Mouse (Mus musculus) heart, adult 18-20 months (tissue): ENCODE results near the gene Borcs8. TPM values are rescaled to one million over a fixed set of nuclear protein-coding genes. Genes with fewer than 3 reads are reported as not detected.

Source experiments
- DNase-seq, 2 experiments: peaks; one replicate each; pipeline ENCODE4 v3.0.0; 2021 to 2022; ENCODE audit warnings: mixed read lengths in 1 of 2
- long read RNA-seq, 2 experiments: library from polyadenylated mRNA; stranded (forward); transcript quantifications; one replicate each; pipeline ENCODE4 v2.0.0; 2021
- total RNA-seq, 2 experiments: library from RNA; stranded (reverse); gene quantifications; 2 replicates each; pipeline ENCODE4 v1.2.3; 2021

Gene Borcs8
- total RNA-seq = 10 to 100 TPM; 17.6 to 28.5 TPM
- long read RNA-seq, experiment 1, transcript Borcs8-201 (6 exons, 810 nt) = major isoform, 6 of 18 reads
- long read RNA-seq, experiment 1, partial matches to known transcripts = 6 of 18 reads
- long read RNA-seq, experiment 1, other reads (novel, unspliced or antisense) = 5 of 18 reads
- long read RNA-seq, experiment 2, transcript Borcs8-201 (6 exons, 810 nt) = major isoform, 10 of 17 reads
- long read RNA-seq, experiment 2, partial matches to known transcripts = 3 of 17 reads
- long read RNA-seq, experiment 2, other reads (novel, unspliced or antisense) = 1 of 17 reads

DNA sequence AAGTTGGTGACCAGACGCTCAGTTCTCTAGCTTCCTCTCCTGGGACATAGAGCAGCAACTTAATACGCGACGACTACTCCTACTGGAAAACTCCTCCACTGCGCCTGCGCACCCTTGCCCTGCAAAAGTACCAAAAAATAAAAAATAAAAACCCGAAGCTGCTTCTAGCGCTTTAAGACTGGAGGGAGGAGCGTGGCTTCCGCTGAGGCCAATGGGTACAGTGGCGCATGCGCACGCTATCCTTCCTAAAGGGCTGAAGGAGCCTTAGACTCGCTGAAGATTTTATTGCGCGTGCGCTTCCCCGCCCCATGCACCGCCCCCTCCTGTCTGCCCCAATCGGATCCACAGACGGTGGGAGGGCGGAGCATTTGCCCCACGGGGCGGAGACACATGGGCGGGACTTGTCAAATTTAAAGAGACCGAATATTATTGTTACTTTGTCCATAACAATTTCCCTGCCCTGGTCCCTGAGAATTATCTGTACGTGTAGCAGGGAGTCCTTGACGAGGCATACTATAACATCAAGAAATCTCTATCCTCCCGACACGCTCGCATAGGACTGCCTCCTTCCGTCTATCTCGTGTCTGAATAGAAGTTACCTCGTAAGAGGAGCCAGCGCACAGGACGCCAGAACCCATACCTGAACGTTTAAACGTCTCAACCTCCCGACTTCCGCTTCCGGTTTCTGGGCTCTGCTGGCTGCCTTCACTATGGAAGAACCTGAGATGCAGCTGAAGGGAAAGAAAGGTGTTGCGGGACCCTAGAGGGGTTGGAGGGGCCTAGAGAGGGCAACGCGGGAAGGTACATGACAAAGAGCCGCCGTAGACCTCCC, at the start of gene Borcs8, which contains the start of the genes Rfxank and Mef2b:
TSS of gene Borcs8 (plus strand) at position 474 of the 832 bp plus-strand sequence.
TSS of gene Rfxank (minus strand) at position 129 of the 832 bp plus-strand sequence.
TSS of gene Mef2b (plus strand) at position 686 of the 832 bp plus-strand sequence.
- peak; percentile 99 for DNase-seq

DNA sequence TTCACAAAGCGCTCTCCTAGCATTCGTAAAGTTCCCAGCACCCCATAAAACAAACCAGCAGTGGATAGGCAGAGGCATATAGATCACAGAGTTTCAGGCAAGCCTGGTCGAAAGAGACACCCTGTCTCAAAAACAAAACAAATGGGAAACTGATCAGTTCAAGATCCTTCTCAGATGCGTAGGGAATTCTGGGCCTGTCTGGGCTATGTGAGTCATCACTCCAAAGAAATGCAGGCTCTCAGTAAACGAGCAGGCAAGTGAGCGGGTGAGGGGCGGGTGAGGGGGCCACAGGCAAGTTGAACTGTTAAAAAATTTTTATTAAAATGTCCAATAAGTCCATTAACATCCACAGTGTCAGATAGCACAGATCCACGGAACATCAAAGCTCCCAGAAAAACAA, 46.5 kb upstream of the Borcs8 start:
- DNase-seq = no peak

DNA sequence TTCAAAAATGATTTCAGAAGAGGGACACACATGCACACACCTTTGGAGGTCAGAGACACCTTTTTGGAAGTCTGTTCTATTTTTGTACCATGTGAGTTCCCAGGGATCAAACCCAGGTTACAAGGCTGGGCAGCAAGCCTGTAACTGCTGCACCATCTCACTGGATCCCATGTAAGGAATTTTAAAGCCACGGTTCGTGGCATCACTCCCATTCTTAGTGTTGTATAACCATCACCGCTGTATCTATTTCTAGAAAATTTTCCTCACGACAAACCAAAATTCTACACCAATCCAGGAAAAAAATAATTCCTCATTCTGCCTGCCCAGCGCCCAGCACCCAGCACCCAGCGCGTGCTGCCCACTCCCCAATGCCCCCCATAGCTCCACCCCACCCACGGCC, 40.0 kb upstream of the Borcs8 start:
- DNase-seq = peak in 1 of 2 experiments; percentile 4

DNA sequence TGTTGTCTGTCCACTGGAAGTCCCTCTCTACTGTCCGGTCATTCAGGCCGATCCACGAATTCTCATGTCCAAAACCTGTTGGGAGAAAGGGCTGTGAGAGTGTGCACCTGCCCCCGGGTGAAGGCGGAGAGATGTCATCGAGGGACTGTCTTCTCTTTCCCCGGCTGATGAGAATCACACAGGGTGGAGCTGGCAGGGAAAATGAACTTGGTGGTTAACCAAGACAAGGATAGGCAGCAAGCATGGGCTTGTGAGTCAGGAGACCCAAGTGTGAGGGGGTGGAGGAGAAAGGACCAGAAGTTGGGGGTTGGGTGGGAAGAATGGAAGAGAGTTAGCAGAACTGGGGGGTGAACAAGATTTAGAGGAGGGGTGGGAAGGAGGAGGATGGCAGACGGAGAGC, 39.1 kb upstream of the Borcs8 start:
- DNase-seq = no peak

DNA sequence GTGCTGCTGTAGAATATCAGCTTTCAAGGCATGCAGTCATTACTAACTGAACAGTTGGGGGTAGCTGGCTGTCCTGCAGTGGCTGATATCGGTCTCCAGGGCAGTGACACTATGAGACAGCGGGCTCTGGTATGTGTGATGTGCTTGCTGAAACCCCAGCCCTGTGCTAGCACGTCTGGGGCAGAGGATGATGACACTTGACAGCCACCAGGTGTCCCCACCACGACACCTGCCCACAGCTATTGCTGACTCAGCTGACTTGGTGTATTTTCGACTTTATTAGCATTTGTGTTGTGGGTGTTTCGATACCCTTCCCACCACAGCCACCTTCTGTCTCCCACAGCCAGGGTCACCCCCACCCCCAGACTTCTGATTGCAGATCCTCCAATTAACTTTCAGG, 34.8 kb upstream of the Borcs8 start:
- DNase-seq = peak; percentile 28 to 37

DNA sequence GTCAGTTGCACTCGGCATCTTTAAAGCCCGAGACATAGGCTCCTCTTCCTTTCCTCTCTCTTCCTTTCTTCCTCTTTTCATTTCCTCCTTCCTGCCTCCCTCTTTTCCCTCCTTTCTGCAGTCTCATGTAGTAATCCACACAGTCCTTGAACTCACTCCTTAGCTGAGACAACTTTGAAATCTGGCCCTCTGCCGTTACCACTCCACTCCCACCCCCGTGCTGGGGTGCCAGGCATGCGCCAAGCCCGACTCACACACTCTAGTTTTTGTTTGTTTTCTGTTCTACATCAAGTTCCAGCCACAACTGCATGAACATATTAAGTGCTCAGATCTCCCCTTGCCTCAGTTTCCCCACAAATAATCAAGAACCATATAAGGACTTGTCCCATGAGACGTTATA, 34.4 kb upstream of the Borcs8 start:
- no peak for DNase-seq

DNA sequence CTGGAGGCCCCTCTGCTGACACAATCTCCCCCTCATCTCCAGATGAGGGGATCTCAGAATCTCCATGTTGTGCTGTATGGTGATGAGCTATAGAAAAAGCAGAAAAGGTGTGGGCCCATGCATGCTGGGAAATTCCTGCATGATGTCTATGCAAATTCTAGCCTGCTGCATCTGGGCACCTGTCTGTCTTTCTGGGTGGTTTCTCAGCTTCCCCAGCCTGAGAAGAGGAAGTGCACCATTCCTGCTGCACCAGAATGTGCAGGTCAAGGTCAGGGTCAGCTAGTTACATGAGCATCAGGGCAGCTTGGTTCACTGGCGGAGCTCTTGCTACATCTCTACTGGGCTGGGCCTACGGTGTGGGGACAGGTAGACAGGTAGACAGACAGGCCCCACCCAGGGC, 28.8 kb upstream of the Borcs8 start:
- DNase-seq = no peak

DNA sequence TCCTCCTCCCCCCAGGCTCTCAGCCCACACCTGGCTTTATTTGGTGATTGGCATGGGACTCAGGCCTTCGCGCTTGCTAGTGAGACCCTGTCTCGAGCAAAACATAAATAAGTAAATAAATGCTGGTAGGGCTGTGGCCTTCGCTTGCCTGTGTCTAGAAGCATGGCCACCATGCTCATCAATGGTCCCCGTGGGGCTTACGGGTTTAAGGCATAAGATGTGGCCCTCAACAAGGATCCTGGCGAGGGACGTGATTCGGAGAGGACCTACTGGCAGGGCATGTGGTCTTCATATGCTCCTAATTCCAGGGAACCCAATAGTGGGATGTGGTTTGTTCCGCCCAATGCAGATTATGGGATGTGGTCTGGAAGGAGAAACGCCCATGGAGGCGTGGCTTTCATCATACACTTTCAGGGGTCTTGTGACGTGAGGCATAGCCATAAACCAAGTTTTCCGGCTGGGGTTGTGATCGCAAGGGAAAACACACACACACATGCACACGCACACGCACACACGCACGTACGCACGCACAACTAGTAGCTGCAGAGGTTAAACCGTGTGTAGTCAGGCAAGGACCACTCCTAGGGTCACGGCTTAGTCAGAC, 28.0 kb upstream of the Borcs8 start:
- no peak for DNase-seq

DNA sequence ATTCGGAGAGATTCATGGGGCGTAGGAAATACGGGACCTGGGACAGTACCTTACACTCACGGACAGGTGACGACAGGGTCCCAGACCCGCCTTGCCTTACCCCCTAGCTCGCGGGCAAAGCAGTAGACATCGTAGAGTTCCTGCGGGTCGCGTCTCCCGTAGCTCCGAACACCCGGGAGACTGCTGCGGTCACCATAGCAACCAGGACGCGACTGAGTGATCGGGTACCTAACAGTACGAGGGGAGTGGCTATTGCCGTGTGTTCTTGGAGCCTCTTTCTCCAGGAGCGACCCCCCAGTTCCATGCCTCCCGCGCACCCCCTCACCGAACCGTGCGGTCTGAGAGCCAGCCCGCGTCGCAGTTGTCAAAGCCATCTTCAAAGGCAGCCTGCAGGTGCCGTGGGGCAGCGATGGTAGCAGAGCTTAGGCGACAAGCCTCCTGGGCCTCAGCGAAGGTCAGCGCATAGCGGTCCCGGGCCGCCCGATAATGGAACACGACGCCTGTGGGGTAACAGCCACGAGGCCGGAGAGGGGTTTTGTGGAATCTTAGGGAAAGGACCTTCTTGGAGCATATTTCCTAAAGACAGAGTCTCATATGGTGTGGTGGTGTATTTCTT, 26.8 kb upstream of the Borcs8 start:
- DNase-seq = no peak

DNA sequence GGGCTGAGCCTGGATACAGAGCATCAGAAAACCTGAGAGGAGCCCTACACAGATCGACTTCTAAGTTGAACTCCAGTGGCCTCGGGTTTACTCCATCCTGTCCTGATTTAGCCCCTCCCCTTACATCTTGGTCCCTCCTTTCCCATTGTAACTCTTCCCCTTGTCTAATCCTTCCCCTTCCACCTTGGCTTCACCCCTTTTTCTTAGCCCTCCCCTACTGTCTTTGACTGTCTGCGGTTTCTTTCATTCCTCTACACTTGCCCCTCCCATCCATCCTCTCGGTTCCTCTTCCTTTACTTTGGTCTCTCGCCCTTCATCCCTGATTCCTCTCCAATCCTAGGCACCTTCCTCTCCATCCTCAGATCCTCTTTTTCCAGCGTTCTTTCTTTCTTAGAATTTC, 24.8 kb upstream of the Borcs8 start:
- DNase-seq = no peak

DNA sequence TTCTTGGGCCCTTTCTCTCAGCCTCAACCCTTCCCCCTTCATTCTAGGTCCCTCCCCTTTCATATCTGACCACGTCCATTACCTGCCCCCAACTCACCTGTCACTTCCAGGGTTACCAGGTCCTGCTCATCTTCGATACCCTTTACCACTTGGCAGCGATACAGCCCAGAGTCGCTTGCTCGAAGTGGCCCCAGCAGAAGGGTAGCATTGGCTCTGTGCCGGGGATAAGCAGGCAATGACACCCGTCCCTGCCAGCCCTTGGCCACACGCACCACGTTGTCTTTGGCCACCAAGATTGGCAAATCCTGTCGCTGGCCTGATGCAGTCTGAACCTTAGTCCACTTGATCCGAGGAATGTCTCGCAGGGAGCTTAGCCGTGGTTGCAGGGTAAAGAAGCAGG, 24.4 kb upstream of the Borcs8 start:
- DNase-seq = no peak

DNA sequence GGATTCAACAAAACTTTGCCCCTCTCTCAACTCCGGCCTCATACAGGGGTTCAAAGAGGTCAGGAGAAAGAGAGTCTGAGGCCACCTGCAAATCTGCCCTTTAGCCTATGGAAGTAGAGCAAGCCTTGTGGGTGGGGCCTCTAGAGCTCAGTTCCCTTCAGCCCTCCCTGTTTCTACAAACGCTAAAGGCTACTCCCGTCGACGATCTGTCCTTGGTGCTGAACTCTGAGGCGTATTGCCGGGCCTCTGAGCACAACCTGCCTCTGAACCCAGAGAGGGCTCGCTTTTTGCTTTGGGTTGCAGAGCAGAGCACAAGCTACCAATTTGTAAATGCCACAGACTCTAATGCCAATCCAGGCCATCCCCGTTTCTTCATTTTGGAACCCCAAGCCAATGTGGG, 21.7 kb upstream of the Borcs8 start:
- DNase-seq = no peak

DNA sequence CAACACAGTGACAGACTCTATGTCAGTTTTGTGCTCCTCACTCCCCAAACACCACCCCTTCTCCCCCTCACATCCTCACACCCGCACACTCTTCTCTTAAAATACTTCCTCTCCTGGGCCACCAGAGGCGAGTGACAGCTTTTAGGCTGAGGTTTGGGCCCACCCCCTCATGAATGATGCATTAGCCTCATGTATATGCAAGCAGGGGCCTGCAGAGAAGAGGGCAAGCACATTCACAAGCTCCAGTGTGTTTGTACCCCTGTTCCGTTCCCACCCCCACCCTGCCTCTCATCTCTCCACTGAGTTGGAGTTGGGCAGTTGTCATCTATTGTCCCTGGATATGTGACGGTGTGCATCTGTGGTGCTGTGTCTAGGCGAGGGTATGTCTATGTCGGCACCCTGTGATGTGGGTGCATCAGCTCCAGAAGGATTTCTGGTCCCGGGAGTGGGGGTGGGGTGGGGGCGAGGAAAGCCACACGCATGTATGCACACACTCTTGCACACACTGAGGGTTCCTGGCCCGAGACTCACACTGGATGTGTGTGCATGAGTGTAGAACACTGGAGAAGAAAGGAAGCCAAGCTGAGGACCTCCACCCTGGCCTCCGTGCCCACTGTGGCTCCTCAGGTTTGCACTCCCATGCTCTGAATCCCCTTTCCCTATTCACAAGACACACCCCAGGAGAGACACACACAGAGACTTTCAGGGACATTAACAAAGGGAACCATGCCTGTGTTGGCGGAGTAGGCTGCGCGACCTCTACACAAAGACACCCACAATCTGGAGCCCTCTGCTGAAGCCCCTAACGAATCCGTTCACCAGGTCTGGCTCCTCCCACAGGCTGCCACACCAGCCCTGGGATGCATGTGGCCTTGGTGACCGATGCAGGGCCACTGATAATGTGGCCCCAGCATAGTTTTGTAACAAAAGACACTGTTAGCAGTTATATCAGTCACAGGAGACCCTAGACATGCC, 20.3 kb upstream of the Borcs8 start:
- no peak for DNase-seq

DNA sequence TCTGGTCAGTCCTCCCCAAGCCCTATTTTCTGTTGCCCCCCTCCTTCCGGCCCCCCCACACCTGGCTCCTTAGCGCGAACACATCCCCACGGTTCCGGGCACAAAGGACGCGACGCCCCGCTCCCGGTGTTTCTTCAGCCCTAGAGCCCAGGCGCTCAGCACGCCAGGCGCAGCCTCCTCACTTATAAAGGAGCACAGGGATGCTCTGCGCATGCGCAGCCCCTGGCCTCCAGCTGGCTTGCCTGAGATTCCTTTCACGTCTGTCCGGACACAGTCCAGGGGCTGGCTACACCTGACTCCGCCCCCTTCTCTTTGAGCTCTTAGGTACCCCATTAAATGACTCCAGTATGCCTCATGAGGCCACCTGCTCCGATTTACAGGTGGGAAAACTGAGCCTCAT, 18.6 kb upstream of the Borcs8 start, which contains the start of gene Ncan:
TSS of gene Ncan (minus strand) at position 207 of the 400 bp plus-strand sequence.
- peak in 1 of 2 experiments; percentile 24 for DNase-seq

DNA sequence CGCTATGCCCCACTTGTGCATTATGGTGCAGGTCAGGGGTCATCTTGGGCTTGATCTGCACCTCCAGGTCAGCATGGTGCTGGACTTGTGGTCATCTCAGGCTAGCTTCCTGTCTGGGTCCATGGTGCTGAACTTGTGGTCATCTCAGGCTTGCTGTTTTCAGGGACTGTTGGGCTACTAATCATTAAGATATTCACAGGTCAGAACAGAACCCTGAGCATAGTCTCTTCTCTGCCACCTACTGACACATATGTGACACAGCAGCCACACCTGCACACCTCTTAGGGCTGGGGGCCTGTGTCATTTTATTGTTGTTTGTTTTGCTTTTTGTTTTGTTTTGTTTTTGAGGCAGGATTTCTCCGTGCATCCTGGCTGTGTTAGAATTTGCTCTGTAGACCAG, 16.4 kb upstream of the Borcs8 start:
- no peak for DNase-seq

DNA sequence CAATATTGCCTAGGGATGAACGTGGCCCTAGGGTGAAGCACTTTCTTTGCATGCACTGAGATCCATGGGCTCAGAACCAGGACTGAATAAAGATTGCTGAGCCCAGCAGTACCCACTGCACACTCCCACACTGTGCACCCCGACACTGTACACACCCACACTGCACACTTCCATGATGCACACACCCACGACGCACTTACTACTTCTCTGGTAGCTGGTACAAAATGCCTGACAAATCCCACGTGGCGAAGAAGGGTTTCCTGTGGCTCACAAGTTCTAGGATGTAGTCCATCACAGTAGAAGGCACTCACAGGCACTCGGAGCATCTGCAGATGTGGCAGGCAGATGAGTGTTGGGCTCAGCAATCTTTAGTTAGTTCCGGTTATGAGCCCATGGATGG, 14.3 kb upstream of the Borcs8 start:
- no peak for DNase-seq

DNA sequence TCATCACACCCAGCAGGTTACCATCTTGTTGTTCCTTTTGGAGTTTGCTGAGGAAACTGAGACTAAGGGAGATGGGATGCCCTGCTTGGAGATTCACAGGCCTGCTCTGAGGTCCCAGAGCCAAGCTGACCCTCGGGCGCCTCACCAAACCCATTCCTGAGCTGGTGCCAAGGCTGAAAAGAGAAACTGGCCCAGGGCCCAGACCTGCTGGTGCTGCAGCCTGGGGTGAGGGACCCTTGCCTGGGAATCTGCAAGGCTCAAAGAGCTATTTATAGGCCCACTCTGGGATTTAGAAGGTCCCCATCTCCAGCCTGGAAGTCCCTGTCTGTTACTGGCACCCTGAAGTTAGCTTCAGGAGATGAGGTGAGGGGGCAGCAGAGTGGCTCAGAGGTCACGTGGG, 10.9 kb upstream of the Borcs8 start:
- DNase-seq = peak; percentile 83 to 86

DNA sequence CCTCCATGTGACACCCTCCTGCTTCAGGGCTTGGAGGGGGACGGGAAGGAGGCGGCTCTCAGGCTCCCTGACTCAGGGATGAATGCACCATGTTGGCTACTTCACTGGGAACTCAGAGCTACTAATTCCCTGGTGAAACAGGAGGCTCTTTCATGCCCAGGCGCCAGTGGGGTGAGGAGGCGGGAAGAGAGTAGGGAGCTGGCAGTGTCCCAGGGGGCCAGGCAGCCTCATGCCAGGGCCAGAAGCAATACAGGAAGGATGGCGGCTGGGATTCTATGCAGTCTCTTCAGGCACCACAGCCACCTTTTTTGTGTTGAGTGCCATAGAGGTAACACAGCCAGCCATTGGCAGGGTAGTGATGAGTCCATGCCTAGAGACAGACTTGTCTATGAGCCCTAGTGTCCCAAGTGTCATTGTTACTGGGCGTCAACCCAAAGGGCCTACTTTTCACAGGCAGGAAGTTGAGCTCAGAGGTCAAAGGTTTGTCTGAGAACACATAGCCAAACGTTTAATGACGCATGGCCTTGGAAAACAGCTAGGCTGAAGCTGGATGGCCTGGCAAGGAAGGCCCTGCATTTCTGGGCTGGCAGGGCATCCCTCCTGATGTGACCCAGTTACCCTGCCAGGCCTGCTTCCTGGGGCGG, 9.9 kb upstream of the Borcs8 start:
- DNase-seq = peak; percentile 41 to 72

DNA sequence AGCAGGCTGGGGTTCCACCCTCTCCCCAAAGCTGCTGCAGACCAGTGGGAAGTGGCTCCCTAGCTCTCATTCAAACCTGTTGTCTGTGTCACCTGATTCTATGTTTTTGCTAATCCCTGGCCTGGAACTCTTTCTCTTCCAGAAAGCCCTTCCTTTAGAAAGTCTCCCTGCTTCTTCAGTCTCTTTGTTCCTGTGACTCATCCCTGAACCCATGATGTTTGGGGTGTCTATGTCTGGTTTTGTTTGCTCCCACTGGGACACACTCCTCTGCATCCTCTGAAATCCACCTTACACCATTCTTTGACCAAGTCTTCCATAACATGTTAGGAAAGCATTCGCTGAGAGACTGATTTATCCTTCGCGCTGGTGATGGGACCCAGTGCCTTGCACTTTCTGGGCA, 9.2 kb upstream of the Borcs8 start:
- no peak for DNase-seq

DNA sequence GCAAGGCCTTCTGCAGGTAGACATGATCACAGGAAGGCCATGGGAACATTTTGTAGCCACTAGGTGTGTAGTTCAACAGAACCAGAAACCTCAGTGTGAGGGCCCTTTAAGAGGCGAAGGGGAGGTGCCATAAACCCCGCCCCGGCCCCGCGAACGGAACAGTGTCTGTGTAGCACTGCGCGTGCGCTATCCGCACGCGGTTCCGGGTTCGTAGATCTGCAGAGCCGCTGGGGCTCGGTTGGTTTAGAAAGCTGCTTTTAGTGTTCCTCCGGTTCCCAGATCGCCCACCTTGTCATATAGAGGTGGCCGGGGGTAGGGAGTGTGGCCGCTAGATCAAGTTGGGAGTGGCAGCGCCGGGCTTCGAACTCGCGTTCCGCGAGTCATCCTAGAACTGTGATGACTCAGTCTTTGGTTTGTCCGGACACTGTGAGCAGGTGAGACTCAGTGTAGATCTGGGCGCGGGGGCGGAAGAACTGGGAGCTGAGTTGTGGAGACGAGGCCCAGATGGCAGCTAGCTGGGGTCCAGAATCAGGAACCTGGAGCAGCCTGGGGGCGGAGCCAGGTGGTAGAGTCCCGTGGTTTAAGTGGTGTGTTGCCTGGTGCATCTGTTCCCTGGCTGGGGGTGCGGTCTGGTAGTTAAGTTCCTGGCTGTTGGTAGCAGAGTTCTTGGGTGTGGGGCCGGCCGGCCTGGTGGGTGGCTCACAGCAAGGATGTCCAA, 8.0 kb upstream of the Borcs8 start, which contains the start of gene Nr2c2ap:
TSS of gene Nr2c2ap (plus strand) at position 168 of the 718 bp plus-strand sequence.
- peak; percentile 89 to 90 for DNase-seq
